Comparison of ENCODE assay signal across 22 mouse cellular contexts in the genomic region with DNA sequence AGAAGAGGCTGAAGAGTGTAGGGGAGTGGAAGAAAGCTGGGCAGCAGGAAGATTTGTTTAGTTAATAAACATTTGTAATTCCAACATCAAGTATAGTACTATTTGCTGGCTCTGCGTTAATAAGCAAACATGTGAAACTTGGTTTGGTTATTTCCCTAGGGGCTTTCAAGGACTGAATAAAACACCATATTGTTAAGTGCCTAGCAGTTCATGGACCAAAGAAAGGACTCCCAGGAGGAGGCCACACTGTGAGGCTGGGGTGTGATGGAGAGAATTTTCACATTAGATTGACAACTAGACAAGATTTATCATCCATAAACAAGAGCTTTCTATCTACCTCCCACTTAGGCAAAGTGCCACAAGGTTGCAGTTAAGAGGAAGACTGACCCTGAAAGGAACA.
DNase-seq lines count a peak whose midpoint lies in the region; ATAC-seq lines count a peak whose summit lies in the region.
"Had no signal": no experiment of that assay in that cellular context is flagged by ENCODE, and none has a peak within 500 bp of the region (broad histone marks: within the 10 kb centered on the region; RNA-seq: fewer than 3 reads in every experiment).

No protein-coding gene starts in this region.

- H3K4me2 ChIP-seq in midbrain, embryonic 11.5 days, result no peak overlapping the region
- H3K4me2 ChIP-seq in midbrain, embryonic 15.5 days, result no peak overlapping the region
- no peak overlapping the region for H3K4me2 ChIP-seq in neural tube, embryonic 14.5 days (ENCODE audit: low read depth, low read length)
- H3K4me2 ChIP-seq in neural tube, embryonic 15.5 days, result no peak overlapping the region

- DNase-seq in adrenal gland, postnatal 14 days, result peak; percentile 25
- DNase-seq in adrenal gland, postnatal 36 days, result no peak
- DNase-seq in midbrain, embryonic 11.5 days (ENCODE audit: low spot score, missing footprints), result peak; percentile 41
- DNase-seq in neural tube, embryonic 10.5 days (ENCODE audit: extremely low spot score, low spot score), result no peak
- DNase-seq in heart, adult 9 months (ENCODE audit: low spot score in 2 of 2), result no peak
- DNase-seq: adrenal gland, adult 2 months; adrenal gland, adult 8-10 months; adrenal gland, postnatal 10 days; adrenal gland, postnatal 25 days; B cell, adult 2 months; cerebellum, adult 11 months; cerebellum, adult 11-12 months; cerebellum, adult 18-20 months; cerebellum, adult 2 months had no signal

- no peak overlapping the region for H3K4me3 ChIP-seq in midbrain, embryonic 11.5 days (ENCODE audit: low read depth, low read length)
- H3K4me3 ChIP-seq in midbrain, embryonic 15.5 days, result no peak overlapping the region
- H3K4me3 ChIP-seq in neural tube, embryonic 14.5 days (ENCODE audit: low read depth, low read length), result no peak overlapping the region
- H3K4me3 ChIP-seq in neural tube, embryonic 15.5 days (replicated peaks), result no peak overlapping the region

- H3K9ac ChIP-seq in midbrain, embryonic 11.5 days (ENCODE audit: low read length), result no peak overlapping the region
- H3K9ac ChIP-seq in midbrain, embryonic 15.5 days, result no peak overlapping the region
- H3K9ac ChIP-seq in neural tube, embryonic 14.5 days (replicated peaks; ENCODE audit: low read depth, low read length), result no peak overlapping the region
- H3K9ac ChIP-seq in neural tube, embryonic 15.5 days (replicated peaks), result no peak overlapping the region

- no peaks in the 10 kb centered on the region for H3K36me3 ChIP-seq in midbrain, embryonic 11.5 days (ENCODE audit: control insufficient read depth, insufficient read depth, low read length)
- H3K36me3 ChIP-seq in midbrain, embryonic 15.5 days (replicated peaks), result no peaks in the 10 kb centered on the region
- H3K36me3 ChIP-seq in neural tube, embryonic 14.5 days (ENCODE audit: control insufficient read depth, insufficient read depth, low read length), result no peaks in the 10 kb centered on the region
- H3K36me3 ChIP-seq in neural tube, embryonic 15.5 days, result no peaks in the 10 kb centered on the region
- H3K36me3 ChIP-seq: G1E had no signal

- H3K27me3 ChIP-seq in midbrain, embryonic 11.5 days (ENCODE audit: control insufficient read depth, insufficient read depth, low read length), result no peaks in the 10 kb centered on the region
- H3K27me3 ChIP-seq in midbrain, embryonic 15.5 days (replicated peaks), result no peaks in the 10 kb centered on the region
- no peaks in the 10 kb centered on the region for H3K27me3 ChIP-seq in neural tube, embryonic 14.5 days (ENCODE audit: control insufficient read depth, insufficient read depth, low read length)
- no peaks in the 10 kb centered on the region for H3K27me3 ChIP-seq in neural tube, embryonic 15.5 days (replicated peaks)
- H3K27me3 ChIP-seq: CH12.LX, Patski had no signal

- 89% methylated on average over 1 of the region's 1 CpGs for WGBS in midbrain, embryonic 11.5 days
- WGBS in midbrain, embryonic 15.5 days, result 73% methylated on average over 1 of the region's 1 CpGs
- WGBS in neural tube, embryonic 14.5 days, result 36% methylated on average over 1 of the region's 1 CpGs
- WGBS in neural tube, embryonic 15.5 days, result 50% methylated on average over 1 of the region's 1 CpGs

- H3K27ac ChIP-seq in midbrain, embryonic 11.5 days (ENCODE audit: low read depth, low read length), result no peak overlapping the region
- H3K27ac ChIP-seq in midbrain, embryonic 15.5 days, result no peak overlapping the region
- no peak overlapping the region for H3K27ac ChIP-seq in neural tube, embryonic 14.5 days (ENCODE audit: low read depth, low read length)
- H3K27ac ChIP-seq in neural tube, embryonic 15.5 days (replicated peaks), result no peak overlapping the region

- no peak for ATAC-seq in midbrain, embryonic 11.5 days (ENCODE audit: low FRiP score)
- ATAC-seq in midbrain, embryonic 15.5 days (replicated peaks), result no peak
- peak; percentile 70 for ATAC-seq in neural tube, embryonic 14.5 days (ENCODE audit: low read depth)
- peak; percentile 66; the same call in 1 of the 2 replicates for ATAC-seq in neural tube, embryonic 15.5 days (ENCODE audit: low FRiP score)
- ATAC-seq: activated CD4-positive, CD25-positive, alpha-beta regulatory T cell, adult 4 months; CD4-positive, CD25-positive, alpha-beta regulatory T cell, adult 4 months; Patski had no signal

- H3K4me1 ChIP-seq in midbrain, embryonic 11.5 days (ENCODE audit: control insufficient read depth, insufficient read depth, low read length), result no peaks in the 10 kb centered on the region
- no peaks in the 10 kb centered on the region for H3K4me1 ChIP-seq in midbrain, embryonic 15.5 days
- no peaks in the 10 kb centered on the region for H3K4me1 ChIP-seq in neural tube, embryonic 14.5 days (ENCODE audit: control insufficient read depth, insufficient read depth, low read length)
- no peaks in the 10 kb centered on the region for H3K4me1 ChIP-seq in neural tube, embryonic 15.5 days

- H3K9me3 ChIP-seq in midbrain, embryonic 11.5 days (ENCODE audit: control insufficient read depth, low read length), result no peaks in the 10 kb centered on the region
- no peaks in the 10 kb centered on the region for H3K9me3 ChIP-seq in midbrain, embryonic 15.5 days
- H3K9me3 ChIP-seq in neural tube, embryonic 14.5 days (ENCODE audit: control insufficient read depth, low read length), result no peaks in the 10 kb centered on the region
- no peaks in the 10 kb centered on the region for H3K9me3 ChIP-seq in neural tube, embryonic 15.5 days (replicated peaks)
- H3K9me3 ChIP-seq: G1E had no signal

Comparison
In these comparisons a context has a peak if more than half of its experiments do, and no peak if none do; other contexts are left out.
1. DNase-seq: peak in adrenal gland, postnatal 14 days (single experiment) and midbrain, embryonic 11.5 days (single experiment); none in adrenal gland, postnatal 36 days (0 of 2), neural tube, embryonic 10.5 days (single experiment) and heart, adult 9 months (0 of 2).
2. ATAC-seq: peak in neural tube, embryonic 14.5 days (single experiment) and neural tube, embryonic 15.5 days (single experiment); none in midbrain, embryonic 11.5 days (single experiment) and midbrain, embryonic 15.5 days (single experiment).